Mouse (Mus musculus): ENCODE measurements at regions not wholly inside any gene's neighbourhood (a gene's known extent, or its start where the extent isn't known, plus 50 kb on each side); places are given as distances from the start of the nearest gene placed in this dataset.

GRCm38 (mm10) chr15:44288181-44288580 is 4154.0 kb downstream of the 9330182O14Rik start:
- no peak for DNase-seq (ENCODE audit: low read depth, low spot score)

- DNase-seq (ENCODE audit: low read depth, low spot score): no peak
Observed at GRCm38 (mm10) chr15:44288704-44289103, 4154.5 kb downstream of the 9330182O14Rik start.

GRCm38 (mm10) chr15:44301491-44301890 is 4167.3 kb downstream of the 9330182O14Rik start:
- DNase-seq (ENCODE audit: low read depth, low spot score): peak; percentile 18

GRCm38 (mm10) chr15:44310888-44311287 is 4176.7 kb downstream of the 9330182O14Rik start:
- no peak for DNase-seq (ENCODE audit: low read depth, low spot score)

DNA sequence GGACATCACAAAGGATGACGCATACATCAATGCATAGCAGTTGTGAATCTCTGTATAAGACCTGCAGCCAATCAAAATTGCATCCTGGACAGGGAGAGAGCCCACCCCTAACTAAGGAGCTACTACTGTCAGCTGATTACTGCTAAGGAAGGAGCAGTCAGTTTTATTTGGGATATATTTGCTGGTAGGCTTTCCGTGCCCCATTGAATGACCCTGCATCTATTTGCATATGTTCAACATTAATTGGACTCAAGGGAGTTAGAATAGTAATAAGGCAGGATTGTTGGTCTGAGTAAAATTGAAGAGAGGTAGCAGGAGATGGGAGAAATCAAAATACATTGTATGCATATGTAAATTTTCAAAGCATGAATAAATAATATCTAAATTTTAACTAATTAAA is 4179.1 kb downstream of the 9330182O14Rik start:
- no peak for DNase-seq (ENCODE audit: low read depth, low spot score)
